Mouse (Mus musculus): ENCODE data around the gene Elavl2.
"Not testable (repeated sequence)": the region's sequence is repeated elsewhere in the genome, so short reads cannot be mapped to it uniquely, and the experiment has no call there.

- TF ChIP-seq CTCF (IDR thresholded peaks at IDR 0.05; ENCODE audit: low read depth, low read length); GATA1 (IDR thresholded peaks at IDR 0.05; ENCODE audit: borderline replicate concordance, low read length); POLR2AphosphoS5 (IDR thresholded peaks at IDR 0.05; ENCODE audit: insufficient replicate concordance, low read depth, low read length); TAL1 (conservative IDR thresholded peaks at IDR 0.05; ENCODE audit: low read depth, low read length): not testable (repeated sequence)
Observed at GRCm38 (mm10) chr4:91245136-91245535, 155.4 kb downstream of the Elavl2 start.
